Mouse (Mus musculus) Patski (cell line): ENCODE results near the gene 2410002F23Rik. TPM values are rescaled to one million over a fixed set of nuclear protein-coding genes. Genes with fewer than 3 reads are reported as not detected.
"Not testable (repeated sequence)": the region's sequence is repeated elsewhere in the genome, so short reads cannot be mapped to it uniquely, and the experiment has no call there.

Source experiments
- ATAC-seq: fragments of 100-300 bp; one replicate; pipeline ENCODE4 v1.8.0; 2021
- CTCF ChIA-PET: fragments of 350-600 bp; sonication (Branson Sonifier 250); formaldehyde crosslinking; loops from one replicate; lab custom pipeline; 2022; ENCODE audit warnings: inconsistent platforms; lab: Charles Lee
- POLR2A ChIA-PET: fragments of 350-600 bp; sonication (Branson Sonifier 250); formaldehyde crosslinking; loops from one replicate; lab custom pipeline; 2022; ENCODE audit warnings: antibody characterized with exemption, inconsistent platforms; lab: Charles Lee
- DNase-seq: peaks from one replicate; pipeline ENCODE4 v3.0.0-alpha.2; 2011; ENCODE audit warnings: low read depth, low spot score
- H3K27me3 ChIP-seq: fragments of 371-371 bp; one replicate; pipeline ENCODE4 v1.5.1; 2021
- CTCF ChIP-seq: fragments of 100-300 bp; IDR thresholded peaks from one replicate; pipeline ENCODE4 v1.5.1; 2021
- in situ Hi-C: fragments of 300-500 bp; cut with MboI; formaldehyde crosslinking; loops from 3 replicates; pipeline ENCODE4 v1.11.1; 2018; ENCODE audit warnings: low pct_unique_long_range_greater_than_20kb, mixed read lengths
- polyA plus RNA-seq: library from polyadenylated mRNA; unstranded; gene quantifications from one replicate; pipeline ENCODE4 v1.2.3, GENCODE M21; 2021

The 2410002F23Rik gene
- polyA plus RNA-seq, 1 experiment from 2014 or later: 32.3 TPM

DNA sequence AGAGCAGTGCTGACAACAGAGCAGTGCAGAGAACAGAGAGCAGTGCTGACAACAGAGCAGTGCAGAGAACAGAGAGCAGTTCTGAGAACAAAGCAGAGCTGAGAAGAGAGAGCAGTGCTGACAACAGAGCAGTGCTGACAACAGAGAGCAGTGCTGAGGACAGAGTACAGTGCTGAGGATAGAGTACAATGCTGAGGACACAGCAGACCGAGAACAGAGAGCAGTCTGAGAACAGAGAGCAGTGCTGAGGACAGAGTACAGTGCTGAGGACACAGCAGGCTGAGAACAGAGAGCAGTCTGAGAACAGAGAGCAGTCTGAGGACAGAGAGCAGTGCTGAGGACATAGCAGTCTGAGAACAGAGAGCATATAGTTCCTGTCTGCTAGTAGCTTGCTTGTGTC, 5.8 kb upstream of the 2410002F23Rik start:
- ATAC-seq: peak; percentile 22
- no peak for TF ChIP-seq CTCF
- POLR2A ChIA-PET: no interaction called here
- in situ Hi-C loops: loop anchor here (25.0 kb wide), 1 partner anchor 653 kb away; the partner anchor contains the start of gene Zfp719
- CTCF ChIA-PET: no interaction called here
- H3K27me3 ChIP-seq: peaks cover 11% of the 10 kb centered on the region
- no peak for DNase-seq

DNA sequence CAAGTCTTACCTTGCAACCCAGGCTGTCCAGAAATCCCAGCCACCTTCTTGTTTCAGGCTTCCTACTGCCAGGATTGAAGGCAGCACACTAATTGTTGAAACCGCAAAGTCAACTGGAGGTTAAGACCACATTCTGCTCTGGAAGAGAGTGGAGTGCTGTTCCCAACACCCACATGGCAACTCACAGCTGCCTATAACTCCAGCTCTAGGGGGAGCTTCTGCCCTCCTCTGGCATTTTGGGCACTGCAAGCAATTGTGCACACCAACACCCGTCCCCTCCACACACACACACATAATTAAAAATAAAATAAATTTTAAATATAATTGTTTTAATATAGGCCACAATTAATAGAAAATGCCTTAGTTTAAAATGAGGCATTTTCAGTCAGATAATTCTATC, 5.4 kb upstream of the 2410002F23Rik start:
- CTCF ChIA-PET: no interaction called here
- DNase-seq (no peak), ATAC-seq (no peak)
- peaks cover 10% of the 10 kb centered on the region for H3K27me3 ChIP-seq
- in situ Hi-C loops: loop anchor here (25.0 kb wide), 1 partner anchor 654 kb away; the partner anchor contains the start of gene Zfp719
- TF ChIP-seq CTCF: no peak
- POLR2A ChIA-PET: no interaction called here

- DNase-seq (no peak), ATAC-seq (no peak)
- H3K27me3 ChIP-seq: peaks cover 10% of the 10 kb centered on the region
- ChIA-PET POLR2A (no interaction called here), CTCF (no interaction called here)
- in situ Hi-C loops: loop anchor here (25.0 kb wide), 1 partner anchor 657 kb away; the partner anchor contains the start of gene Zfp719
- no peak for TF ChIP-seq CTCF
Observed at GRCm38 (mm10) chr7:44244080-44244479, 2.4 kb upstream of the 2410002F23Rik start.

DNA sequence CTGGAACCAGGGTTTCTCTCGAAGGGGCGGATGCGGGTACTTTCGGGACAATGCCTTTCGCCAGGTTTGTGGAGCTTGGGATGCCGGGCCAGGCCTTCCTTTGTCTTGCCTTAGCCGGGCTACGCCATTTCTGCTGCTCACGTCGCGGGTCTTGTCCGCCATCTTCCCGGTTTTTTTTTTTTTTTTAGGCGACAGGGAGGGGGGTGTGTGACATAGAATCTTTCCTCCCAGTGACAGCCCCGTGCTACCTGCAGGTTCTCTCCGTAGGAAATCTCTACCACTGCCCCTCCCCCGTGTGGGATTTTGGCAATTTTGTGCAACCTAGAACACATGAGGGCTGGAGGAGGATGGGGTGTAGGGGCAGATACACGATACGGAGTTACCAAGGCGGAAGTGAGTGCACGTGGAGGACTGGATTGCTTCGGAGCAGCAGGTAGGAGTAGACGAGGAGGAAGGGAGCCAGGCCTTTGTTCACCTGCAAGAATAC, 505 bp downstream of the 2410002F23Rik start:
- CTCF ChIA-PET: no interaction called here
- in situ Hi-C loops: loop anchor here (25.0 kb wide), 1 partner anchor 660 kb away; the partner anchor contains the start of gene Zfp719
- H3K27me3 ChIP-seq: peaks cover 7% of the 10 kb centered on the region
- POLR2A ChIA-PET: interaction anchor here (0.7 kb wide), 2 partner anchors 11 to 104 kb away, joined by 4 to 5 read pairs; no protein-coding TSS in a partner anchor
- DNase-seq (no peak), ATAC-seq (peak; percentile 20)
- no peak for TF ChIP-seq CTCF

GRCm38 (mm10) chr7:44247971-44248370, 1.4 kb downstream of the 2410002F23Rik start:
- in situ Hi-C loops: loop anchor here (25.0 kb wide), 1 partner anchor 661 kb away; the partner anchor contains the start of gene Zfp719

DNA sequence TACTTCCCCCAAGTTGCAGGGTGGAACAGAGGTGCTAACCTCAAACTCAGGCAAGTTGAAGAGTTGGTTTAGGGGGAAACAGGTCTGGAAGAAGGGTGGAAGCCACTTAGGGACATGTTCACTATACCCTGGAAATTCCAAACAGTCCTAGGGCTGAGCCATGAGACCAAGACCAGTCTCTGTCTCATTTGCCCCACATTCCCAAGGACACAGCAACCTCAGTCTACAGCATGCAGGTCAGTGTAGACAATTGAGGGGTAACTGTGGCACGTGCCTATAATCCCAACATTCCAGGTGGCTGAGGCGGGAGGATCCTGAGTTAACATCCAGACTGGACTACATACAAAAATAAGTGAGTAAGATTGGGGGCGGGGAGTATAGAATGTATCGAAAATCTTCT, 2.7 kb downstream of the 2410002F23Rik start:
- DNase-seq (no peak), ATAC-seq (no peak)
- ChIA-PET POLR2A (interaction anchor here (1.1 kb wide), 1 partner anchor 25 kb away, joined by 3 read pairs; no protein-coding TSS in a partner anchor), CTCF (no interaction called here)
- in situ Hi-C loops: loop anchor here (25.0 kb wide), 1 partner anchor 662 kb away; the partner anchor contains the start of gene Zfp719
- no peaks in the 10 kb centered on the region for H3K27me3 ChIP-seq
- TF ChIP-seq CTCF: no peak

More at GRCm38 (mm10) chr7:44247971-44248370, 1.4 kb downstream of the 2410002F23Rik start:
- CTCF ChIA-PET: no interaction called here
- POLR2A ChIA-PET: interaction anchor here (1.1 kb wide), 1 partner anchor 26 kb away, joined by 3 read pairs; no protein-coding TSS in a partner anchor
- DNase-seq: no peak
- ATAC-seq: no peak
- TF ChIP-seq CTCF: no peak
- no peaks in the 10 kb centered on the region for H3K27me3 ChIP-seq

DNA sequence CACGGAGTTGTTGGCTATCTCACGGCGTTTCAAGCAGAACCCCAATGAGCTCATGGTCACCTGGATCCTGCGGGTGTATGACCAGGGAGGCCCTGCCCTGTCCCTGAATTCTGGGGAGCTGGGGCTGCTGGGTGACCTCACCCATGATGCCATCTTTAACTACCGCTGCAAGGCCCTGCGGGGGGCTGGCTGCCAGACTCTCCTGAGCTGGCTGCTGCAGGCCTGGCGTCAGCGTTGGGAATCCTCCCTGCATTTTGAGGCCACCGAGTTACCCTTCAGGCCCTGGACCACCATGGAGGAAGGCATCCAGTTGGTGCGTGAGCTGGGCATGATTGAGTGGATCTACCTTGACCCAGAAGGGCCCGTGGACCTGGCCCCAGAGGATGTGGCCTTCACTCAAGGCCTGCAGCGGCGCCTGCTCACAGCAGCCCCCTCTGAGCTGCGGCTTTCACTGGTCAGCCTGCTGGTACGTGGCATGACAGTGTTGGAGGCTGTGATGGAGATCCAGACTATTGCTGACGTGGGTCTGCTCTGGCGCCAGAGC, 4.3 kb downstream of the 2410002F23Rik start:
- H3K27me3 ChIP-seq, CTCF ChIA-PET, ATAC-seq, POLR2A ChIA-PET, DNase-seq, in situ Hi-C loops: not testable (repeated sequence)

DNA sequence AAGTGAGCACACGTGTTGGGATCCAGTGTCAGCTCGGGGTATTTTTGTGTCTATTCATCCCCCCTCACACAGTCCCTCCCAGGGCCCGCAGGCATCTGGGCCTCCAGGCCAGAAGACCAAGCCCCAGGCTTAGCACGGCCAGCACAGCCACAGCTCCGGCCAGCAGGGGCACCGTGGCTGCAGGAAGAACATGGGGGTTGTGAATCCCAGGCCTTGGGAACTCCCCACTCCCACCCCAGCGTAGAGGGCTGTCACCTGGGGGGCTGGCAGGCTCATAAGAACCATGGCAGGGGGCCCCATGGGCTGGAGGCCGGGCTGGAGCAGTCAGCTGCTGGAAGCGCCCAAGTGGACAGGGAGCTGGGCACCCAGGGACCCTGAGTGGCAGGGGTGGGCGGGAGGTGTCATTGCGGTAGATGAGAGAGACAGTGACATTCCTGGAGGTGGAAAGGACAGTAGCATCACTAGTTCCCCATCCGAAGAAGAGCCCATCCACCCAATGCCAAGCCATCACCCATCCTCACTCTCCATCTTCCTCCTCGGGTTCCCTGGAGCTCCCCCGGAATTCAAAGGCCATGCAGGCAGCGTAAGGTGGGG, 6.6 kb downstream of the 2410002F23Rik start:
- no peaks in the 10 kb centered on the region for H3K27me3 ChIP-seq
- no peak for DNase-seq
- ATAC-seq: no peak
- CTCF ChIA-PET: interaction anchor here (1.1 to 1.4 kb wide), 2 partner anchors 10 kb away, joined by 4 to 5 read pairs; no protein-coding TSS in a partner anchor
- in situ Hi-C loops: no loop called here
- TF ChIP-seq CTCF: no peak
- POLR2A ChIA-PET: interaction anchor here (0.6 kb wide), 1 partner anchor 30 kb away, joined by 5 read pairs; no protein-coding TSS in a partner anchor

DNA sequence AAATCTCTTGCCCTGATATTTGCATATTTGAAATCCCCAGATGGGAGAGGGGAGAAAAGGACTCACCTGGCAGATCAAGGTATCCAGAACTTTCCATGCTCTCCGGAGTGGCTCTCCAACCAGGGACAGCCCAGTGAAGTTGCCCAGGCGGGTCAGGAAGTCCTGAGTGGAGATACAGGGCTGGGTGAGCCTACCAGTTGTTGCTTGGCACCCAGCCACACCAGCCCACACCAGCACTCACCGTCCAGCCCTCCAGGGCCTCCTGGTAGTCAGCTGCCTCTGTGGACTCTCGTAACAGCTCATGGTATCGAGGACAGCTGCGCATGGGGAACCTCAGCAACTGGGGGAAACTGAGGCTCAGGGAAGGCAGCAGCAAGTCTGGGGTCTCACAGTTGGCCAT, 8.4 kb downstream of the 2410002F23Rik start:
- H3K27me3 ChIP-seq: no peaks in the 10 kb centered on the region
- no peak for TF ChIP-seq CTCF
- CTCF ChIA-PET: no interaction called here
- in situ Hi-C loops: loop anchor here (5.0 kb wide), 1 partner anchor 212 kb away; the partner anchor contains the start of genes Aspdh and Josd2
- ATAC-seq: no peak
- POLR2A ChIA-PET: interaction anchor here (0.7 kb wide), 1 partner anchor 119 kb away, joined by 5 read pairs; no protein-coding TSS in a partner anchor
- no peak for DNase-seq

DNA sequence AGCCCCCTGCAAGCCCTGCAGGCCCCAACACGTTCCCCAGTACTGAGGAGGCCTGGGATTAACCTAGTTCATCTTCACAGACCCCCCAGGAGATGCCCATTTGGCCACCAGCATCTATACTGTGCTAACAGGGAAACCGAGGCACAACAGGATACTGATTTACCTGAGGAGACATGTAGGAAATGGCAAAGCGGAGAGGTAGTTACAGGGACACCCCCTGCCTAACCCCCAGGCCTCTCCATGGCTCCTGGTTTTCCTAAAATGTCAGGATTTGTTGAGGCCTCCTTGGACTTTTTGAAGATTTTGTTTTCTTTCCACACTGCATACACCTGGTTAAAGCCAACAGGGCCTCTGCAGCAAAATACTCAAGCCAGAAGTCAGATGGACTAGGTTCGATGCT, 10.8 kb downstream of the 2410002F23Rik start, which contains the start of gene Acp4:
Gene Acp4 (minus strand): TSS at position 101 of the 400 bp plus-strand sequence.
- ChIA-PET POLR2A (no interaction called here), CTCF (no interaction called here)
- in situ Hi-C loops: loop anchor here (5.0 kb wide), 1 partner anchor 210 kb away; the partner anchor contains the start of genes Aspdh and Josd2
- no peak for ATAC-seq
- TF ChIP-seq CTCF: no peak
- H3K27me3 ChIP-seq: peaks cover 3% of the 10 kb centered on the region
- no peak for DNase-seq
